Comparison of ENCODE assay signal across 22 mouse cellular contexts in genomic region chr2:106705664-106706063, GRCm38 (mm10). TPM values are rescaled to one million over a fixed set of nuclear protein-coding genes. Genes with fewer than 3 reads are reported as not detected.
A peak's percentile ranks its signal among the peaks of the same experiment; 100 is the strongest.
DNase-seq lines count a peak whose midpoint lies in the region; ATAC-seq lines count a peak whose summit lies in the region.
"Had no signal": no experiment of that assay in that cellular context is flagged by ENCODE, and none has a peak within 500 bp of the region (broad histone marks: within the 10 kb centered on the region; RNA-seq: fewer than 3 reads in every experiment).

No protein-coding gene starts in this region.

- H3K4me2 ChIP-seq in embryonic facial prominence, embryonic 11.5 days (ENCODE audit: low read depth, low read length): no peak overlapping the region
- no peak overlapping the region for H3K4me2 ChIP-seq in kidney, embryonic 16.5 days (replicated peaks; ENCODE audit: low read depth, low read length)
- 0 out of 2 replicates have a peak overlapping the region, but pooled peaks have one; percentile 0 for H3K4me2 ChIP-seq in neural tube, embryonic 13.5 days
- H3K4me2 ChIP-seq in neural tube, embryonic 15.5 days: no peak overlapping the region
- H3K4me2 ChIP-seq in hindbrain, embryonic 12.5 days (replicated peaks): no peak overlapping the region
- H3K4me2 ChIP-seq: hindbrain, embryonic 13.5 days had no signal

- 0 out of 2 replicates have a peak, but pooled peaks have one; percentile 14 for ATAC-seq in embryonic facial prominence, embryonic 11.5 days (replicated peaks; ENCODE audit: insufficient number of reproducible peaks, low FRiP score, low TSS enrichment, low read depth)
- ATAC-seq in kidney, embryonic 16.5 days (ENCODE audit: low FRiP score, low TSS enrichment): peak; percentile 43; the same call in 1 of the 2 replicates
- ATAC-seq in neural tube, embryonic 13.5 days (ENCODE audit: low read depth): no peak
- ATAC-seq in neural tube, embryonic 15.5 days (ENCODE audit: low FRiP score): no peak
- ATAC-seq in hindbrain, embryonic 12.5 days (ENCODE audit: low FRiP score): no peak
- ATAC-seq: CD4-positive, CD25-positive, alpha-beta regulatory T cell, adult 4 months had no signal

- no peaks in the 10 kb centered on the region for H3K36me3 ChIP-seq in embryonic facial prominence, embryonic 11.5 days (replicated peaks; ENCODE audit: control insufficient read depth, insufficient read depth, low read depth, low read length)
- peaks cover 60% of the 10 kb centered on the region for H3K36me3 ChIP-seq in embryonic facial prominence, embryonic 10.5 days (replicated peaks)
- H3K36me3 ChIP-seq in kidney, embryonic 16.5 days (ENCODE audit: insufficient read depth, low read length): no peaks in the 10 kb centered on the region
- peaks cover 46% of the 10 kb centered on the region for H3K36me3 ChIP-seq in neural tube, embryonic 13.5 days
- H3K36me3 ChIP-seq in neural tube, embryonic 15.5 days: 0 out of 2 replicates have a peak, but pooled peaks cover 5% of the 10 kb centered on the region
- H3K36me3 ChIP-seq in hindbrain, embryonic 12.5 days: no peaks in the 10 kb centered on the region
- H3K36me3 ChIP-seq: G1E had no signal

- DNase-seq in embryonic facial prominence, embryonic 11.5 days (ENCODE audit: low spot score): no peak
- no peak for DNase-seq in embryonic facial prominence, embryonic 10.5 days (ENCODE audit: low spot score)
- DNase-seq in kidney, adult 9 months: no peak
- no peak for DNase-seq in ovary, adult 18-20 months (ENCODE audit: low spot score)
- DNase-seq: adrenal gland, adult 8-10 months; adrenal gland, postnatal 36 days; B cell, adult 2 months; cerebellum, adult 2 months; cerebellum, postnatal 10 days; embryo, embryonic 11 days; gastrocnemius, postnatal 10 days; heart, adult 18-20 months; heart, postnatal 10 days; heart, postnatal 4 days had no signal

- H3K27ac ChIP-seq in embryonic facial prominence, embryonic 11.5 days (replicated peaks; ENCODE audit: low read depth, low read length): no peak overlapping the region
- no peak overlapping the region for H3K27ac ChIP-seq in embryonic facial prominence, embryonic 10.5 days (replicated peaks)
- no peak overlapping the region for H3K27ac ChIP-seq in kidney, embryonic 16.5 days (ENCODE audit: low read length)
- H3K27ac ChIP-seq in neural tube, embryonic 13.5 days (replicated peaks): 0 out of 2 replicates have a peak overlapping the region, but pooled peaks have one; percentile 14
- H3K27ac ChIP-seq in neural tube, embryonic 15.5 days (replicated peaks): no peak overlapping the region
- H3K27ac ChIP-seq in hindbrain, embryonic 12.5 days: no peak overlapping the region
- H3K27ac ChIP-seq: heart, embryonic 10.5 days; hindbrain, embryonic 13.5 days had no signal

- WGBS in embryonic facial prominence, embryonic 11.5 days: 64% methylated on average over 5 of the region's 5 CpGs
- 74% methylated on average over 5 of the region's 5 CpGs for WGBS in embryonic facial prominence, embryonic 10.5 days
- 41% methylated on average over 5 of the region's 5 CpGs for whole genome bisulfite sequencing in kidney, embryonic 16.5 days
- 78% methylated on average over 5 of the region's 5 CpGs for WGBS in neural tube, embryonic 13.5 days
- 87% methylated on average over 5 of the region's 5 CpGs for WGBS in neural tube, embryonic 15.5 days
- WGBS in hindbrain, embryonic 12.5 days: 64% methylated on average over 5 of the region's 5 CpGs

- H3K4me3 ChIP-seq in embryonic facial prominence, embryonic 11.5 days (ENCODE audit: low read depth, low read length): no peak overlapping the region
- no peak overlapping the region for H3K4me3 ChIP-seq in embryonic facial prominence, embryonic 10.5 days
- no peak overlapping the region for H3K4me3 ChIP-seq in kidney, embryonic 16.5 days (ENCODE audit: low read length)
- H3K4me3 ChIP-seq in neural tube, embryonic 13.5 days: no peak overlapping the region
- H3K4me3 ChIP-seq in neural tube, embryonic 15.5 days (replicated peaks): no peak overlapping the region
- no peak overlapping the region for H3K4me3 ChIP-seq in hindbrain, embryonic 12.5 days
- H3K4me3 ChIP-seq: heart, embryonic 10.5 days; hindbrain, embryonic 13.5 days had no signal

- H3K9ac ChIP-seq in embryonic facial prominence, embryonic 11.5 days (replicated peaks; ENCODE audit: low read length): no peak overlapping the region
- no peak overlapping the region for H3K9ac ChIP-seq in kidney, embryonic 16.5 days (replicated peaks; ENCODE audit: low read length)
- 0 out of 2 replicates have a peak overlapping the region, but pooled peaks have one; percentile 9 for H3K9ac ChIP-seq in neural tube, embryonic 13.5 days
- H3K9ac ChIP-seq in neural tube, embryonic 15.5 days (replicated peaks): no peak overlapping the region
- no peak overlapping the region for H3K9ac ChIP-seq in hindbrain, embryonic 12.5 days
- H3K9ac ChIP-seq: hindbrain, embryonic 13.5 days had no signal

- H3K4me1 ChIP-seq in embryonic facial prominence, embryonic 11.5 days (ENCODE audit: control insufficient read depth, insufficient read depth, low read length): no peaks in the 10 kb centered on the region
- H3K4me1 ChIP-seq in embryonic facial prominence, embryonic 10.5 days: peaks cover 27% of the 10 kb centered on the region
- H3K4me1 ChIP-seq in kidney, embryonic 16.5 days (ENCODE audit: insufficient read depth, low read length): peaks cover 8% of the 10 kb centered on the region
- peaks cover 52% of the 10 kb centered on the region for H3K4me1 ChIP-seq in neural tube, embryonic 13.5 days (replicated peaks)
- peaks cover 18% of the 10 kb centered on the region for H3K4me1 ChIP-seq in neural tube, embryonic 15.5 days
- 0 out of 2 replicates have a peak, but pooled peaks cover 3% of the 10 kb centered on the region for H3K4me1 ChIP-seq in hindbrain, embryonic 12.5 days

- no peaks in the 10 kb centered on the region for H3K27me3 ChIP-seq in embryonic facial prominence, embryonic 11.5 days (ENCODE audit: control insufficient read depth, insufficient read depth, low read length)
- H3K27me3 ChIP-seq in embryonic facial prominence, embryonic 10.5 days (replicated peaks; ENCODE audit: low read depth, poor library complexity, severe bottlenecking): no peaks in the 10 kb centered on the region
- no peaks in the 10 kb centered on the region; the same call in 1 of the 2 replicates for H3K27me3 ChIP-seq in kidney, embryonic 16.5 days (ENCODE audit: insufficient read depth, low read length)
- H3K27me3 ChIP-seq in neural tube, embryonic 13.5 days: no peaks in the 10 kb centered on the region
- H3K27me3 ChIP-seq in neural tube, embryonic 15.5 days (replicated peaks): no peaks in the 10 kb centered on the region
- H3K27me3 ChIP-seq in hindbrain, embryonic 12.5 days: no peaks in the 10 kb centered on the region
- H3K27me3 ChIP-seq: hindbrain, embryonic 13.5 days had no signal

- no peaks in the 10 kb centered on the region for H3K9me3 ChIP-seq in embryonic facial prominence, embryonic 11.5 days (replicated peaks; ENCODE audit: control insufficient read depth, low read length)
- no peaks in the 10 kb centered on the region for H3K9me3 ChIP-seq in embryonic facial prominence, embryonic 10.5 days
- H3K9me3 ChIP-seq in kidney, embryonic 16.5 days (ENCODE audit: low read length): no peaks in the 10 kb centered on the region
- no peaks in the 10 kb centered on the region for H3K9me3 ChIP-seq in neural tube, embryonic 13.5 days
- H3K9me3 ChIP-seq in neural tube, embryonic 15.5 days (replicated peaks): no peaks in the 10 kb centered on the region
- no peaks in the 10 kb centered on the region for H3K9me3 ChIP-seq in hindbrain, embryonic 12.5 days (replicated peaks)
- H3K9me3 ChIP-seq: heart, embryonic 10.5 days; hindbrain, embryonic 13.5 days had no signal

RNA-seq across cellular contexts. Expression of gene Mpped2, which starts 12.6 kb away (rescaled TPM):
- 102 and 108 TPM in 2 replicates for polyA plus RNA-seq in embryonic facial prominence, embryonic 11.5 days (2014; fragmentation: Nextera tagmentation; extraction: Ambion mirVana)
- 91.9 and 92.9 TPM in 2 replicates for polyA plus RNA-seq in embryonic facial prominence, embryonic 10.5 days (2016; fragmentation: Nextera tagmentation; extraction: Ambion mirVana)
- 28.6 and 32.0 TPM in 2 replicates for polyA plus RNA-seq in kidney, embryonic 16.5 days (2015; fragmentation: Nextera tagmentation; extraction: Ambion mirVana)
- polyA plus RNA-seq in neural tube, embryonic 13.5 days (2015; fragmentation: Nextera tagmentation; extraction: Ambion mirVana): 199 and 206 TPM in 2 replicates
- 164 and 222 TPM in 2 replicates for polyA plus RNA-seq in neural tube, embryonic 15.5 days (2015; fragmentation: Nextera tagmentation; extraction: Ambion mirVana)
- polyA plus RNA-seq in hindbrain, embryonic 12.5 days (2016; fragmentation: Nextera tagmentation; extraction: Ambion mirVana): 84.2 and 98.3 TPM in 2 replicates
- polyA plus RNA-seq: CD4-positive, CD25-positive, alpha-beta regulatory T cell, adult 4 months; G1E had no signal

Comparison
In these comparisons a context has a peak if more than half of its experiments do, and no peak if none do; other contexts are left out.
1. ATAC-seq: peak in embryonic facial prominence, embryonic 11.5 days (single experiment) and kidney, embryonic 16.5 days (single experiment); none in neural tube, embryonic 13.5 days (single experiment), neural tube, embryonic 15.5 days (single experiment) and hindbrain, embryonic 12.5 days (single experiment).